Mouse (Mus musculus) ZHBTc4 (cell line): ENCODE measurements around the gene Brpf3.

Source experiments
- DNase-seq: peaks from one replicate; pipeline ENCODE4 v3.0.0-alpha.2; 2011; ENCODE audit warnings: low read depth, low spot score

The Brpf3 gene

DNA sequence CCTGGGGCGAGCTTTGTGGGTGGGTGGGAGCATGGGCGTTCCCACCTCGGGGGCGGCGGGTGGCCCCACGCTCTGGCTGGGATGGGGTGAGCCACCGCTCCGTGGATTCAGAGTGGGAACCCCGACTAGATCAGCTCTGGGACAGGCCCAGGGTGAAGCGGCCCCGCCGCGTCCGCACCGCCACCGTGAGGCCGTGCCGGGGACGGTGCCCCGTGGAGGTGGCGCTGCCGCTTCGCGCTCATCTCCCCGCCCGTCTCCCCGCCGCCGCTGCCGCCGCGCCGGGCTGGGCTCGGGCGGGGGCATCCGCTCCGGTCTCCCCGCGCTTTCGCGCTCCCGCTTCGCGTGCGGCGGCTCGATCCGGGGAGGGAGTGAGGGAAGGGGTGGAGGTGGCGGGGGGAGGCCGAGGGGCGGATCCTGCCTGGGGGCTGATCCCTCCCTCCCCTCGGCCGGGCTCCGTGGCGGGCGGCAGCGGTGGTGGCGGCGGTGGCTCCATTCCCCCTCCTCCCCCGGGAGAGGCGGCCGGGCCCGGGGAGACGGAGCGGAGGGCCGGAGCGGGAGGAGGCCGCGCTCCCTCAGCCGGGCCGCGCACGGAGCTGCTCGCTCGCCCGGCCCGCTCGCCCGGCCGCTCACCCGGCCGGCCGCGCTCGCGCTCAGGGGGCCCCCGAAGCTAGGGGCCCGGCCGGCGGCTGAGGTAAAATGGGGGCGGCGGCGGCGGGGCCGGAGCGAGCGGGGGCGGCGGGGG lies at the start of gene Brpf3:
Gene Brpf3, plus strand, starts transcription at position 420 of the 742 bp plus-strand sequence.
- peak; percentile 77 for DNase-seq

DNA sequence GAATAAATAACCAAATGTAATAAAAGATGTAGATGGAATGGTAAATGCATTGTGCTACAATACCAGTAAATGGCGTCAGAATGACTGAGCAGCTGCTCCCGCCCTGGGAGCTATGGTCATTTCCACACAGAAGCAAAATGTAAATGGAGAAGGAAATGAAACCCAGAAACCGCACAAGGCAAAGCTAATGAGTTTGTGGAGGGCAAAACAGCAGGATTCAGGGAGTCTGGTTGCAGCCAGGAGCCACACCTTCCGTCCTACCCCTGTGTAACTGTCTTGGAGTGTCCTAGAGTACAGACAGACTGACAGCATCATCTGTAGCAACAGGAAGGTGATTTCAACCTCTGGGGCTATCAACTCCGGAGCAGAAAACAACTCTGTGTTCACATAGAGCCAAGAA lies 44.4 kb upstream of the Brpf3 start:
- peak; percentile 27 for DNase-seq

DNA sequence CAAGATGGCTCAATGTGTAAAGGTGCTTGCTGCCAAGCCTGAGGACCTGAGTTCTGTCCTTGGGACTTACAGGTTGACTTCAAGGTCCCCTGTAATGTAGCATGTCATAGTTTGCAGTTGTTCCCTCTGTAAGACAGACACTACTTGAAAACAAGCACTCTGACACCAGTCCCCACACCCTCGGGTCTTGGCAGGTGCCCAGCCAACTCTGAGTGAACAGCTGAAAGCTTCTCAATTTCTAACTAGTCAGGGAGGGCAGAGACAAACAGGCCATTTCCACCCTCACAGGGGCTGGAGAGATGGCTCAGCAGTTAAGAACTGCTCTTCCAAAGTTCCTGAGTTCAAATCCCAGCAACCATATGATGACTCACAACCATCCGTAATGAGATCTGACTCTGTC lies 43.4 kb upstream of the Brpf3 start:
- DNase-seq = no peak

DNA sequence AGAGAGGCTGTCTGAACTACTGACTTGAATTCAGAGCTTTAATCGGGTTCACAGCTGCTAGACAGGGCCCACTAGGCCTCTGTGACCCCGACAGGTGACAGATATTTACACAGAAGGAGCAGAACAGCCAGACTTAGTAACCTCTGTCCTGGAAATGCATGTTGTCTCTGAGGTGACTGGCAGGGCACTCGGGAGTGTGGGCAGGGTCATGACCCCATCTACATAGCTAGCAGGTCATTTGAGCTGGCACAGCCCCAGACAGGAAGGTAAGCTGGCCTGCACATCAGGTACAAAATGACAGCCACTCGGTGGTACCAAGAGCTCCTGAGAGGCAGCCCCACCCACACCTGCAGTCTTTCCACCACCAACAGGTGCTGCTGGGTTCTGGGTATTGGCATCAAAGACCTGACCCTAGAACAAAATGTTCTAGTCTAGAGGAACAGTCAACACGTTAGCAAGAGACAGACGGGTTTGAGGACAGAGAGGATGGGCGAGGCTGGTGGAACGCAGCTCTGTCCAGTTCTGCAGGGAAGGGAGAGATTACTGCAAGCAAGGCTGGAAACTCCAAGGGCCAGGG lies 40.1 kb upstream of the Brpf3 start:
- no peak for DNase-seq

DNA sequence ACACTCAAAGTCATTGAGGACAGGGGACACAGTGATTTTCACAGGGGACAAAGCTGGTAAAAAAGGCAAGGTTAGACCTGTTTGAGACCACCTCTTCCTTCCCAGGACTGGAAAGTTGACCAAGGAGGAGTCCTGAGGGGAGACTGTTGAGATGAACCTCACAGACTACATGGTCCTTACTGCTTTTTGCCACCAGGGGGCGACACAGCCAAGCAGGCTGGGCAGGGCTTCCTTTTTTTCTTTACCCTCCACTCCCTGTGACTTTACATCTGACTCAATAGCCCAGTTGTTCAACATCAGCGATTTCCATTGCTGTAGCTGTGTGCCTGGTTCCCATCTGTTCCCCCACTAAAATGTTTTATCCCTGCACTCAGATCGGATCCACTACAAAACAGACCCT lies 39.0 kb upstream of the Brpf3 start:
- peak; percentile 85 for DNase-seq

DNA sequence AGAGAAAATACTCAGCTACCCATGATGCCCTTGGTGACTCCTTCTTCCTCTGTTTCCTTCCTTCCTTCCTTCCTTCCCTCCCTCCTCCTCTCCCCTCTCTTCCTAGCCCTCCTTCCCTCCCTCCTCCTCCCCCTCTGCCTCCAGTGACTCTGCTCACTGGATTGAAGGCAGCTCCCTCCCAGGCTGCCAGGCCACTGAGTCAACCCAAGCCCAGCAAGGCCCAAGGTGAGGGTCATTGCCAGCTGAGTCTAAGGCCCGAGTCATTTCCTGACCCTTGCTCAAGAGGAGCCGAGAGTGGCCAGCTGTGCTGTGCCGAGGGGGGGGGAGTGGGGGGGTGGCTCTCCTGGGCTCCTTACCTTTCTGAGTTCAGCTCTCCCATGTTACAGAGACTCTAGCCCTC lies 34.7 kb upstream of the Brpf3 start:
- no peak for DNase-seq

DNA sequence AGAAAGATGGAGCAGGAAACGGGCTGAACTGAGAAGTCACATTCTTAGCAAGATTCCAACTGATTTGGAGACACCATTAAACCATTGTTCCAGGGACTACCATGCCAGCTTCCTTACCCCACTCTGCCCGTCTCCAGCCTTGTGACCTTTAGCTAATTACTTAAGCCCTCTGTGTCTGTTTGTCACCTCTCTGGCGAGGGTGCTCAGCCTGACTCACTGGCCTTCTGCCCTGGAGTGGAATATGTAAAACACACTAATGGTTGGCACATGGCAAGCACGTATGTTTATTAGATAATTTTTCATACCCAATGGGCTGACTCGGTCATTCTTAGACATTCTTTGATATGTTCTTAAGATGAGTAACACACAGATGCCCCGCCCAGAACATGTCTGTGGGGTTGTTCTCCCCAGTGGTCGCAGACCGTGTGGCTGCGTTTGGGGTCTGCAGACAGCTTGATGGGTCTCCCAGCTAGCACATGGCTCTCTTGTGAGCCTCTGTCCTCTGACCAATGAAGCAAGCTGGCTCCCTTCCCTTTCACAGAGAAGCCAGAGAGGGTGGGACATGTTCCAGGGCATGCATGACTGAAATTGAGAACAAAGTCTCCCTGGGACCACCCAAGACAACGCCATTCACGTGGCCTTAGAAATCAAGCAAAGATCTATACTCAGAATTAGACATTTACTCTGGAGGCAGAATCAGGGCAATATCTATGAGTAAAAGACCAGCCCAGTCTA lies 33.9 kb upstream of the Brpf3 start:
- DNase-seq = no peak

DNA sequence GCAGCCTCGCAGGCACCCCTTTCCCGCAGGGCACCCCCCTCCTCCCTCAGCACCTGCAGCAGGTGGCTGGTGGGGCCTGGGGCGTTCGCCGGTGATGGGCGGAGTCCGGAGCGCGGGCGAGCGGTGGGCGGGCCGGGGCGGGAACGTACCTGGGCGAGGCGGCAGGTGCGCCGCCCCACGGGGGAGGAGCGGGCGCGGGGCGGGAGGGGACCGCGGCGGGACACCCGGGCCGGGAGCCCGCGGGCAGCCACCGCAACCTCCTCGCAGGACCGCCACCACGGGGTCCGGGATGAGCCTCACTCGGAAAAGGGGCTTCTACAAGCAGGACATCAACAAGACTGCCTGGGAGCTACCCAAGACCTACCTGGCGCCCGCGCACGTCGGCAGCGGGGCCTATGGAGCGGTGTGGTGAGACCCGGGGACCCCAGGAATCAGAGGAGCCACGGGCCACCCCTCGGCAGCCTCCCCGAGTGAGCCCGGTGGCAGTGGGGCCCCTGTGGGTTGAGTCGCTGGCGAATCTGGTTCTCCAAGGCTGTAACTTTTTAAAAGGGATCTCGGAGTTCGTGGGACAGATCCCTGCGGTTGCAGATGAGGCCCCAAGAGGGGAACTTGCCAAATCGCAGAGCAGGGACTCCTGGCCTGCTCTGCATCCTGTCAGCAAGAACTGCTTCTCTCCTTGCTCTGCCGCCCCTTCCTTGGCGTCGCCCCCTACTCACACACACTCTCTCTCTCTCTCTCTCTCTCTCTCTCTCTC lies 31.6 kb upstream of the Brpf3 start, which contains the start of gene Mapk13:
Gene Mapk13, plus strand, starts transcription at position 177 of the 754 bp plus-strand sequence.
- peak; percentile 45 for DNase-seq

DNA sequence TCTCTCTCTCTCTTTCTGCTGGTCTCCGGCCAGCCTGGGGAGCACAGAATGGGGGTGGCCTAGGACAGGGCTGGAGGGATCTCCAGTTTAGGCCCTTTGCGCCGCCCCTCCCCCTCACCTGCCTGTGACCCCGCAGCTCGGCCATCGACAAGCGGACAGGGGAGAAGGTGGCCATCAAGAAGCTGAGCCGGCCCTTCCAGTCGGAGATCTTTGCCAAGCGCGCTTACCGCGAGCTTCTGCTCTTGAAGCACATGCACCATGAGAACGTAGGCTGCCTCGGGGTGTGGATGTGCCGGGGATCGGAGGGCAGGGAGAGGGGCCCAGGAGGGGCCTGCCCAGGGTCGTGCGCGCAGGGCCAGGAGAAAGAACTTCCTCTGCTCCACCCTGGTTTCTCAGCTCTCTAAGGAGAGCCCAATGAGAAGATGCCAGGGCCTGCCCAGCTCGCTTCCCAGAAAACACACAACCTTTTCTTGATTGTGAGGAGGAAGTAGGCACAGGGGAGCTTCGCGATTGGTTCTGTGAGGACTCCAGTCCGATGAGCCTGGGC lies 30.9 kb upstream of the Brpf3 start:
- no peak for DNase-seq

DNA sequence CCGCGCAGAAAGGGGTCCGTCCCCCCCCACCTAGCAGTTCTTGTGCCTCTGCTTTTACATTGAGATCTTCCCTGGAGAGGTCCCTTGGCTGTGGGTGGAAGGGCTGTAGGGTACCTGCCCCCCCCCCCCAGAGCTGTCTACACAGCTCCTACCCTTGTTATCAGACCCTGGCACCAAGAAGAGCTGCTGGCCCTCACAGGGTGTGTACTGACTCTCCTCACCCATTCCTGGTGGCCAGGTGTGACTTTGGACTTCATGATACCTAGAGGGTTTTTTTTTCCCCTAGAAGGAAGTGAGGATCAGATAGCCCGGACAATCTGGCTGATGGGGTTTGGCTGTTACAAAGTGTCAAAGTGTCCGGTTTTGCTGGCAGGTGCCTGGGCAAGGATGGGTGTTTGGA lies 29.6 kb upstream of the Brpf3 start:
- DNase-seq = no peak

DNA sequence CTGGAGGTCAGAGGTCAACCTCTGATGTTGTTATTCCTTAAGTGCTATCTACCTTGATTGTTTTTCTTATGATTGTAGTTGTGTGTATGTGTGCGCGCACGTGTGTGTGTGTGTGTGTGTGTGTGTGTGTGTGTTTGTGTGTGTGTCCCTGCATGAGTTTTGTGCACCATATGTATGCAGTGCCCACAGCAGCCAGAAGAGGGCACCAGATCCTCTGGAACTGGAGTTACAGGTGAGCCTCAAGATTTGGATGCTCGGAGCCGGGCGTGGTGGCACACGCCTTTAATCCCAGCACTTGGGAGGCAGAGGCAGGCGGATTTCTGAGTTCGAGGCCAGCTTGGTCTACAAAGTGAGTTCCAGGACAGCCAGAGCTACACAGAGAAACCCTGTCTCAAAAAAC lies 26.6 kb upstream of the Brpf3 start:
- DNase-seq = peak; percentile 79

DNA sequence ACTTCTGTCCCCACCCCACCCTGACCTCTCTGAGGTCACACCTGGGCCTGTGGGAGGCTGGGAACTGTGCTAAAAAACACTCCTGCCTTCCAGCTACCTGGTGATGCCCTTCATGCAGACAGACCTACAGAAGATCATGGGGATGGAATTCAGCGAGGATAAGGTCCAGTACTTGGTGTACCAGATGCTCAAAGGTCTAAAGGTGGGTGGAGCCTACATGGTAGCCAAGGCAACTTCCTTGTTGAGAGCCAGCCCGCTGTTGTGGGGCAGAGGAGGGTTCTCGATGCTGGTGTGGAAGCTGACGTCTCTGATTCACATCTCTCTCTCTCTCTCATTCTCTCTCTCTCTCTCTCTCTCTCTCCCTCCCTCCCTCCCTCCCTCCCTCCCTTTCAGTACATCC lies 25.7 kb upstream of the Brpf3 start:
- DNase-seq = no peak

DNA sequence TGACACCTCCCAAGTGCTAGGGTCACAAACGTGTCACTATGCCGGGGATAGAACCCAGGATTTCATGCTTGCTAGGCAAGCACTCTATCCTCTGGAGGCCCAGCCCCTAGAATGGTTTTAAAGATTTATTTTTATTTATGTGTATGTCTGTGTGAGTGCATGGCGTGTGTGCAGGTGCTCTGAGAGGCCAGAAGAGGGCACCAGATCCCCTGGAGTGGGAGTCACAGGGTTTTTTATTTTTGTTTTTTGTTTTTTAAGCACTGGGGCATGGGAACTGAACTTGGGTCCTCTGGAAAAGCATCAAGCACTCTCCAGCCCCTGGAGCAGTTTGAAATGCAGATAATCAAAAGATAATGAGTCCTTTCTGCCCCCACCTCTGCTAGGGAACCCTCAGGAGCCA lies 24.1 kb upstream of the Brpf3 start:
- DNase-seq = peak; percentile 62

DNA sequence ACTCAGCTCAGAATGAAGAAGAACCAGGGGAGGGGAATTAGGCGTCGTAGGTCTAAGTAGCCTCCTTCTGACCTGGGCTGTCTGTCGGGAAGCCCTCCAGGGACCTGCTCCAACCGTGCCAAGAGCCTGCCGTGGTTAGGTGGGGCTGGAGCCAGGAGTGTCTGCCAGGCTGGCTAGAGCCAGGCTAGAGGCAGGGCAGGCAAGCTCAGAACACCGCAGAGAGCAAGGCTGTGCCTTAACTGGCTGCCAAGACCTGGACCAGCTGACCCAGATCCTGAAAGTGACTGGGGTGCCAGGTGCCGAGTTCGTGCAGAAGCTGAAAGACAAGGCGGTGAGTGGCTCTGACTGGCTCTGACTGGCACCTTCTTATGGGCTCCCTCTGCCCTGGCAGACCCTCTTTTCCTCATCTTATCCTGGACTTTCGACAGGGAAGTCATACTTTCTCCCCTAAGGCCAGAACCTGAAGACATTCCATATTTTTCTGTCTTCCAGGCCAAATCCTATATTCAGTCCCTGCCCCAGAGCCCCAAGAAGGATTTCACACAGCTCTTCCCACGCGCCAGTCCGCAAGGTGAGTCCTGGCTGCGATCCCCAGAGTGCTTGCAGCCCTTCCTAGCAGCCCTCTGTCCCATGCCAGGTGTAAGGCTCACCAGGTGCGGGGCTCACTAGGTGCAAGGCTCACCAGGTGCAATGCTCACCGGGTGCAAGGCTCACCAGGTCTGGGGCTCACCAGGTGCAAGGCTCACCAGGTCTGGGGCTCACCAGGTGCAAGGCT lies 23.5 kb upstream of the Brpf3 start:
- DNase-seq = no peak

DNA sequence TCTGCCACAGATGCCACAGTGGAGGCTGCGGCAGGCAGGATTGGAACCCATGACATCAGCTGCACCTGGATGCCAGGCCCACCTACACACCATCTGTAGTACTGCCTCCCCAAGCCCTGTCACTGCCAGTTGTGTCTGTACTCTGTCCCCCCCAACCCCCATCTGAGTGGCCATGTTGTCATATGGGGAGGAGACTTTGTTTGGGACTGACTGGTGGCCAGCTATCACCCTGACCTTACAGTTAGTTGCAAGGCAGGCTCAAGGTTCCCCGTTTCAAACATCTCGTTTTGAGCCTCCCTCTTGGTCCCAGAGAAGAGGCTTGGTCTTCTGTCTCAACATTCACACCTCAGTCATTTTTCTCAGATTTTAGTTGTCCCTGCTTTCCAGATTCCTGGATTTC lies 21.2 kb upstream of the Brpf3 start:
- DNase-seq = no peak

DNA sequence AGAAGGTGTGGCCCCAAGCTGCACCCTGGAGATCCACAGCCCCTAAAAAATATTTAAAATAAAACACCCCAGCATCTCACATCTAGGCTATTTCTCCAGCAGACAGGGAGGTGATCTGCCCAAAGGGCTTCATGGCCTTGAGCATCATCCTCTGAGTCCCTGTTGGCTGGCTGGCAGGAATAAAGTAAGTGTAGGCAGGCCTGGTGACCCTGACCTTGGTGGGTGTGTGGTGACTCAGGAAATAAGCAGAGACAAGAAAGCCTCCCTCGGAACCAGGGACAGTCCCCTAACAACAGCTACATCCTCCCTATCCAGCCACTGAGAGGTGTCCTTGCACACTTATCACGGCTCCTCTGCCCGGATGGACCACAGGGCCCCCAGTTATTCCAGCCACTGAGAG lies 20.1 kb upstream of the Brpf3 start:
- no peak for DNase-seq

DNA sequence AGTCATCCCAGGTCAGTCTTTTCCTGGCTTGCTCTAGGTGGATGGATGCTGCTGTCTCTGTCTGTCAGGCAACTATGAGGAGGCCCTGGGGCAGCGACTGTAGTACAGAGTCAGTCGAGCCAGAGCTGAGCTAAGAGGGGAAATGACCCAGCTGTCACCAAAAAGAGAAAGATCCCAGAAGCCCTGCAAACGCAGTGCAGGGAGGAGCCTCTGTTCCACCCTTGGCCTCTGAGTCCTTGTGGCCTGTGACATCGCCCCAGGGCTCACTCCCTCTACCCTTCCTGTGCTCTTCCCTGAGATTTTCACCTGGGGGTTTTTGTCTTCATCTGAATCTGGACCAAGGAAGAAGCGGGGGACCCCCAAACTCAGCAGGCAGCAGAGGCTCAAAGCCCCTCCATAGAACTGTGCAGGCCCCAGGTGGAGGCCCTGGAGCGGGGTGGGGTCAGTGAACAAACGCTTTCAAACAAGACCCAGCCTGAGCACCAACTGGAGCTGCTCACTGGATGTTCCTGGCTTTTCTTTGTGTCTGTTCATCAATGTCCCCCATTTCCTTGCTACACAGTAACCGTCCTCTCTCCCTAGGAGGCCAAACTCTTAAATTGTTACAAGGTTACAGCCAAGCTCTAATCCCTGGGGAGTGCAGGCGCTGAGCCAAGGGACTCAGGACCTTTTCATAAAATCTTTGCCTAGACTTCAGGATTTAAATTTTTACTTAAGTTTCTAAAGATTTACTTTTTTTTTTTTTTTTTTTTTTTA lies 19.4 kb upstream of the Brpf3 start:
- DNase-seq = peak; percentile 64

DNA sequence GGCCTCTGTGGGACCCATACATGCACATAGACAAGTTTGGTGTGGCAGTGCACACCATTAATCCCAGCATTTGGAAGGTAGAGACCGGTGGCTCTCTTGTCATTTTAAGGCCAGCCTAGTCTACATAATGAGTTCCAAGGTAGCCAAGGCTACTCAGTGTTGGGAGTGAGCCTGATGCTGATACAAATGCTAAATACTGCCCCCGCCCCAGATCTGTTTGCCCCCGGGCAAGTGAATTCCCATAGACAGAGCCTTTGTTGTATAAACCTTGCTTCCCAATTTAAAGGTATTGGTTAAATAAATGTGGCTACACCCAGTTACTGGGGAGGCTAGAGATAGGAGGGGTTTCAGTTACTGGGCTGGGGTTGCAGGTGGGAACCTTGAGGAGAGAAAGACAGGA lies 15.9 kb upstream of the Brpf3 start:
- DNase-seq = peak; percentile 95

DNA sequence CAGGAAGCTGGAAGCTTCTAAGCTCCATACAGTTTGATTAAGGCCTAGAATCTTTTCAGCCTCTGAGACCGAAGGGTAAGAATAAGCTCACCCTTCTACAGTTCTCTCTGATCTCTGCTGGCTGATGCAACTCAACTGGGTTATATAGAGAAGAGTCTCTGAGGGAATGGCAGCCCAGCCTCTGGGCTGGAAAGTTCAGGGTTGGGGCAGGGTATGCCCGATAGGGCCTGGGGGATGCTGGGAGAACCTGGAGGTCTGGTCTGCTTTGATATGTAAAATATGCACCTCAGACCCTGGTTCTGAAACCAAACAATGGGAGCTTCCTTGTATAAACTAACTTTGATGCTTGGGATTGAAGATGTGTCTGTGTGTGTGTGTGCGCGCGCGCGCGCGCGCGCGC lies 13.4 kb upstream of the Brpf3 start:
- DNase-seq = peak; percentile 79

DNA sequence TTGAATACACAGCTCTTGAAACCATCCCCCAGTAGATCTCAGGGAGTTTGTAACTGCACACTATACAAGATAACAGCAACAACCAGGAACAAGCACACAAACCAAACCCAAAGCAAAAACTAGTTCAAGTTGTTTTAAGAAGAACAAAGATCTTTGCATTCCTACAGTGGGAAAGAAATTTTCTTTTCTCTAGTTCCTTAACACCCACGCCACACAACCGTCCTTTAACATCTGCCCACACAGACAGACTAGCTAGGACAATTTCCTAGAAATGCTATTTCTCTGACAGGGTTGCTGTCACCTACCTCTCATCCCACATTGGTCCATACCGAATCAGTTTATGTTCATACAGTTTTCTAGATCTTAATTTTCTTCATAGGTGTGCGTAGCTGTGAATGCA lies 3.9 kb upstream of the Brpf3 start:
- DNase-seq = no peak
